Mouse (Mus musculus) brain, embryonic 18.5 days (tissue): ENCODE measurements around the gene Mef2b.

Experiments
- DNase-seq: peaks from one replicate; pipeline ENCODE4 v3.0.0-alpha.2; 2012; ENCODE audit warnings: low read depth, low spot score

Gene Mef2b

DNA sequence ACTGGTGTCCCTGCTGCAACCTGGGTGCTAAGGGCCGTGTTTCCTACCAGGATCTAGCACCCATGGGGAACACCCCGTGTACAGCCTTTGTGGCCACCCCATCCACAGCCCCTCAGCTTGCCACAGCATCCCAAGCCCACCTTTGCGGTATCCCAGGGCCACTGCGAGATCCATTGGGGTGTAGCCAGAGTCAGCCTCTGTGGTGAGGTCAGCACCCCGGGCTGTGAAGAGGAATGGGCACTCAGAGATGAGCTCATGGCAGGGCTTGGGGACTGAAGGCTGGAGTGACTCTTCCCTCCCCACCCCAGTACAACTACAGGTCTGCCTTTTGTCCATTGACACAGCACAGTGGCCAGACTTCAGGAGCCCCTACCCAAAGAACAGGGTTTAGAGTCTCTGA is 5.4 kb upstream of the Mef2b start:
- no peak for DNase-seq

DNA sequence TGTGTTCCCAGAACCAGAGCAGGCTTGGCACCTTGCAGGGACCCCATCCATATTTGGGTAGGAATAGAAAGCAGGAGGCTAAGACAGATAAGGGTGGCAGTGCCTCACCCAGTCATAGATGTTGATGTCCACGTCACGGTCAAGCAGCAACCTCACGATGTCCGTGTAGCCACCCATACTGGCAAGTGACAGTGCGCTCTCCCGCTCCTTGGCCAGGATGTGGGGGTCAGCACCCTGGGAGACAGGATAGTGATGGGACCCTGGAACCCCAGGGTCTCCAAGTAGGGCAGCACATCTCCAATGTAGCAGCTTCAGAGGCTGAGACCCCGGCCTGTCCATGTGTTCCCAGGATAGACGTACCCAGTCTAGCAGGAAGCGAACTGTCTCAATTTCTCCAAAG is 4.6 kb upstream of the Mef2b start:
- no peak for DNase-seq

DNA sequence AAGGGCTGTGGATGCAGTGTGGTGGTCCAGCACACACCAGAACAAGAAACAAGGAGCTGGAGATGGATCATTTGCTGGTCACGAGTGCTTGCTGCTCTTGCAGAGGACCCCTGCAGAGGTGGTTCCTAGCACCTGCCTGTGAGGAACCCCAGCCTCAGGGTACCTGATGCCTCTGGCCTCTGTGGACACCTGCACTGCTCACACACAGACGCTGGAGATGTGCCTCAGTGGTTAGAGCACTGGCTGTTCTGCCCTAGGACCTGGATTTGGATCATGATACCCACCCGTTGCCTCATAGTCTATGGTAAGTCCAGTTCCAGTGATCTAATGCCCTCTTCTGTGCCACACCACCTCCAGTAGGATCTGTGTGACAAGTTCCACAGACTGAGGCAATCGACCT is 2.9 kb upstream of the Mef2b start:
- DNase-seq = no peak

- DNase-seq = no peak
Observed at GRCm38 (mm10) chr8:70137890-70138289, 1.6 kb upstream of the Mef2b start.

DNA sequence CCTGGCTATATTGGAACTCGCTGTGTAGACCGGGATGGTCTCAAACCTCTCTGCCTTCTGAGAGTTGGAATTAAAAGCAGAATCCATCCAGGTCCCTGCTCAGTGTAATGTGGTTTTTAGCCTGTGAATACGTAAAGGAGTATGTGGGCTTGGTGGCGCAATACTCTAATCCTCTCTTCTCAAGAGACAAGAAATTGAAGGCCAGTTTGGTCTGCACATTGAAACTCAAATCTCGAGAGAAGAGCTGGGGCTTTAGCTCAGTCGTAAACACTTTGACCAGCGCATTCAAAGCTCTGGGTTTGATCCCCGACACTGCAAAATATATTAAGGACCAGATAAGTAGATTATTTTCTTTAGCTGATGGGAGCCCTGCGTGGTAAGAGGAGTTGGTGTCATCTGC is 470 bp downstream of the Mef2b start:
- no peak for DNase-seq

DNA sequence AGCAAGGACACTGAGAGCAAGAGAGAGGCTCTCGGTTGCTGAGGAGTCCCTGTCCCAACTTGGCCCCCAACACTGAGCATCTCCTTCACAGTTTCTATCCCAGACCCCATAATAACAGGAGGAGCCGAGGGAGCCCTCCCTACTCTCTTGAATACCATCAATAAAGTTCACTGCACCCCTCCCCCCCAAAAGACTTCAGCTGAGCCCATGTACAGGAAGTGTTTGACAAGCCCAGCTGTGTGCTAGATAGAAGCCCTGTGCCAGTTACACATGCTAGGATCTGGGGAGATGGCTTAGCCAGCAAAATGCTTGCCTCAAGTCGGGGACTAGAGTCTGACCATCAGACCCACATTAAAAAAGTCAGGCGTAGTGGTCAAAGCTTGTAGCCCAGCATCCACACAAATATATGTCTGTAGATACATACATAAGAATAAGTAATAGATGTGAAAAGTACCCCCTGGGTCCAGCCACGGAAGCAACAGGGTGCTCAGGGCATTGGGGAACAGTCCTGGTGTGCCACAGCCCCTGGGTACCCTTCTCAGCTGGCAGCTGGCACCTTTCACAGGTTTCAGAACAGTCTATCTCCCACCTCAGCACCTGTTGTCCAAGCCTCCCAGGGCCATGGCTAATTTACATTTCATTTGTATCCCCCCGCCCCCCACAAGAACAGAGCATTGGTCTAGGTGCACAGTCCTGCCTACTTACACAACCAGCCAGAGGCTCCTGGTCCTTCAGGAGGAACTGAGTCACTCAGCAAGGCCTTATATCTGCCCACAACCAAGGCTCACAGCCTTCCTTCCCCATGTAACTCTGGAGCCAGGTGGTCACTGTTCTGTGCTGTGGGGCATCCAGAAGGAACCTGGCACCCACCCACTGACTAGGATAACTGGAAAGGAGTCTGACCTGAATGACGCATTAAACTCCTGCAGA is 8.4 kb downstream of the Mef2b start:
- no peak for DNase-seq

GRCm38 (mm10) chr8:70150158-70150557 is 10.6 kb downstream of the Mef2b start:
- no peak for DNase-seq

- no peak for DNase-seq
Observed at GRCm38 (mm10) chr8:70152537-70153257, 13.2 kb downstream of the Mef2b start.

- DNase-seq = no peak
Observed at GRCm38 (mm10) chr8:70157240-70157800, 17.8 kb downstream of the Mef2b start.

- peak; percentile 50 for DNase-seq
Observed at GRCm38 (mm10) chr8:70158069-70158853, 18.8 kb downstream of the Mef2b start.

DNA sequence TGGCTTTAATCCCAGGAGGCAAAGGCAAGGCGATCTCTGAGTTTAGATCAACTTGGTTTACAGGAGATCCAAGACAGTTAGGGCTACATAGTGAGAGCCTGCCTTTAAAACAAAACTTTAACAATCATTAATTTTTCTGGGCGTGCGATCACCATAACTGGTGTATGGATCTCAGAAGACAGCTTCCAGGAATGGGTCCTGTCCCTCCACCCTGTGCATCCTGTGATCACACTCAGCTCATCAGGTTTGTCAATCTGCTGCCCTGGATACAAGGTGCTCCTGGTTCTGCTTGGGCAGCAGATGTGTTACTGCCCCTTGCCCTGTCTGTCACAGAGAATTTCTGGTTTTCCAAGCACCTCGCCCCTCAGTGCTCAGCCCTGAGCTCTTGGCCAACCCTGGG is 19.7 kb downstream of the Mef2b start:
- no peak for DNase-seq

GRCm38 (mm10) chr8:70160015-70160414 is 20.5 kb downstream of the Mef2b start:
- DNase-seq = no peak

DNA sequence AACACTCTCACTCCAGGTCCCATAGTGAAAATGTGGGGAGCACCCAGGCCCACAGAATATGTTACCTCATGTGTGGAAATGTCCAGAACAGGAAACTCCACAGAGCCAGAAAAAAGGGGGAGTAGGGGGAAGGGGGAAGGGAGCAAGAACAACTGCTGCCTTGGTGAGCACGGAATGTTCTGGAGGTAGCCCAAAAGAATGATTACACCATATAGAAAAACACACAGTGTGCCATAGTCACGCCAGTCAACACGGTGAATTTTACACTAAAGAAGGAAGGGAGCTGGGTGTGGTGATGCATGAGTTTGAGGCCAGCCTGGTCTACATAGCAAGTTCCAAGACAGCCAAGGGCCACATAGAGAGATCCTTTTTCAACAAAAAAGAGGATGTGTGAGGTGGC is 23.8 kb downstream of the Mef2b start:
- no peak for DNase-seq

DNA sequence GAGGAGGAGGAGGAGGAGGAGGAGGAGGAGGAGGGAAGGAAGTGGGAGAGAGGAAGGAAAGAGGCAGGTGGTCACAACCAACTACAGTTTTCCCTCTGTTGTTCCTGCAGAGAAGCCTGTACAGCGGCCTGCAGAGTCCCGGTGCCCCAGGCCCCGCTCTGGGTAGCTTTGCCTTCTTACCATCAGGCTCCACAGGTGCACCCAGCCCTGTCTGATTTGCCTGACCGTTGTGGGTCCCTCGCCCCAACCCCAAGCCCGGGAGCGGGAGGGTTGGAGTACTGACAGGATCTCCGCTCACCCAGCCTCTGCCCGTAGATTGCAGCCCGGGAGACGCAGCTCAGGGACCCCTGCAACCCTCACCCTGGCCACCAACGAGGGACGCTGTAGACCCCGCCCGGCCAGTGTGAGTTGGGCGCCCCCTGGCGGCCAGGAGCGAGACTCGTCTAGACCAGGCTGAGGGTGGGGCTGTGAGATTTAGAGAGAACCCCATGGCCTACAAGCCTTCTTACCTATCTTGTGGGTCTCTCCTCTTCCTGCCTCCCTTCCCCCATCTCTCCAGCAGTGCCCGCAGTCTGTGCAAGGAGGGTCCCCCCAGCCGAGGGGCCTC is 27.1 kb downstream of the Mef2b start:
- DNase-seq = peak; percentile 4

DNA sequence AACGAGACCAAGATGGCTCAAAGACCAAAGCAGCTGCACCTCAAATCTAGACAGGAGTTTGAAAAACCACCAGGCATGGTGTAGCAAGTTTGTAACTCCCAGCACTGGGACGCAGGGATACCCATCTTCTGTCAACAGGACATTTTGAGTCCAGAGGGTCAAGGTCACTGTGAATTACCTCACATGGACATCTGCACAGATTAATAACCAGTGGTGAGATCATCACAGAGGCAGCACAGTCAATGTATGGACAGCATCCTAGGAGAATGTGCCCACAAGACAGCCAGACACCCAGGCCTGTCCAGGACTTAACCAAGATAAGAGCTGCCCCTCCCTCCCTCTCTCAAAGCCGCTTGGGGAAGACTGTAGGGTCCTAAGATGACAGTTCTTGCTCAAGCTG is 30.6 kb downstream of the Mef2b start:
- no peak for DNase-seq

DNA sequence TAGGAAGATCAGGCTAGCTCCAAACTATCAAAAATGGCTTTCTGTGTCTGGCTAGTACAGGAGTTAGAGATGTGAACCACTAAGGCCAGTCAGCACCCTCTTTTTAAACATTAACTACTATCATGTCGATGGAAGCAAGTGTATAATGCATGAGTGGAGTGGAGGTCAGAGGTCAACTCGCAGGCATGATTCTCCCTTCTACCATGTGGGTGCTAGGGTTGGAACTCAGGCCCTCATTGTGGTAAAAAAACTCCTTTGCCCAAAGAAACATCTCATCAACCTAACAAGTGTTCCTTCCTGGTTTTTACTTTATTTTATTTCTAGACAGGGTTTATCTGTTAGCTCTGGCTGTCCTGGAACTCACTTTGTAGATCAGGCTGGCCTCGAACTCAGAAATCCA is 31.2 kb downstream of the Mef2b start:
- no peak for DNase-seq

DNA sequence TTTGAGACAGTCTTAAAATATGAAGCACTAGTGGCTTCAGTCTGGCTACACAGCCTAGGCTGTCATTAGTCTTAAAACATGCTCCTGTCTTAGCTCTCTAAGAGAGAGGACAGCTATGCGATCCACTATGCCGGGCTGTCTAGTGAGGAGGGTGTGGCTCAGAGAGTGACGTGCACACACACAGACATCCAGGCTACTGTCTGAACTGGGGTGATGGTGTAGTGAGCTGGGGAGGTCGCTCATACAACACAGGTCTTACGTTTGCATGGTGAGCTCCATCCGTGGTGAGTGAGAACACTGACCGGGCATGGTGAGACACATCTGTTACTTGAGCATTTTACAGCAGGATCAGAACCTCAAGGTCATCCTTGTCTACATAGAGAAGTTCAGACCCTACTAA is 31.7 kb downstream of the Mef2b start:
- DNase-seq = no peak

DNA sequence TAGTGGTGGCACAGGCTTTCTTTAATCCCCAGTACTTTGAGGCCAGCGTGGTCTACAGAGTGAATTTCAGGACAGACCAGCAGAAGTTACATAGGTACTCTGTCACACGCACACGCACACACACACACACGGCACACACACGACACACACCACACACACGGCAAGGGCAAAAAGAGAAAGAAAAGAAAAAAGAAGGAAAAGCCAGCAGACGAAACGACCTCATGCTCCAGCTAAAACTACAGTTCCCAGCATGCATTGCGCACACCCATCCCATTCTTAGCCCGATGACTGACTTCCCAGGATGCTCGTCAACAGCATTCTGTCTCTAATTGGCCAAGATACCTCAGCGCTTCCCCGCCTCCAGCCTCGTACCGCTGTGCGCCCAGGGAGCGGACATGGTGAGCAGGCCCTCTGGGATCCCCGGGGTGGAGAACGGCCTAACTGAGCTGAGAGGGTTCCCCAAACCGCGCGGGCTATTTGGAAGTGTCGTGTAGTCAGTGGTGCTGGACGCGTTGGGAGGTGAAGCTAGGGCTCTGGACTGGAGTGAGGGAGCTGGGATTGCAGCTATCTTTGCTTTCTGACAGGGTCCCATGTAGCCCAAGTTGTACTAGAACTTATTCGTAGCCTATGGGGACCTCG is 32.7 kb downstream of the Mef2b start, which contains the start of gene Tmem161a:
Gene Tmem161a, plus strand, starts transcription at position 314 of the 639 bp plus-strand sequence.
- peak; percentile 89 for DNase-seq

- DNase-seq = no peak
Observed at GRCm38 (mm10) chr8:70173320-70173719, 33.8 kb downstream of the Mef2b start.

DNA sequence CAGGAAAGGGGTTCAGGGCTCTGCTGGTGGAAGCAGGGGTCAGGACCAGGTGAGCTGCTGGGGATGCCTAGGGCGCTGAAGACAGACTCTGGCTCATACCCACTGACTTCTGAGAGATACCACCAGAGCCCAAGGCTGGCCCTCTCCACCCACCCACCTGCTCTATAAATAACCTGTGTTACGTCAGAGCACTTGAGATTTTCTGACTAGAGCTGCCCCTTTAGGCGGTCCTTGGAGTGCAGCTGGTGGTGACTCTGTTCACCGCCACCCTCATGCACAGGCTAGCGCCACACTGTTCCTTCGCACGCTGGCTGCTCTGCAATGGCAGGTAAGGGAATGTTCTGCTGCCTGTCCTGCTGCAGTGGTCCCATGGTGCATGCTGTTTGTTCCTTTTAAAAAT is 34.6 kb downstream of the Mef2b start:
- DNase-seq = no peak

DNA sequence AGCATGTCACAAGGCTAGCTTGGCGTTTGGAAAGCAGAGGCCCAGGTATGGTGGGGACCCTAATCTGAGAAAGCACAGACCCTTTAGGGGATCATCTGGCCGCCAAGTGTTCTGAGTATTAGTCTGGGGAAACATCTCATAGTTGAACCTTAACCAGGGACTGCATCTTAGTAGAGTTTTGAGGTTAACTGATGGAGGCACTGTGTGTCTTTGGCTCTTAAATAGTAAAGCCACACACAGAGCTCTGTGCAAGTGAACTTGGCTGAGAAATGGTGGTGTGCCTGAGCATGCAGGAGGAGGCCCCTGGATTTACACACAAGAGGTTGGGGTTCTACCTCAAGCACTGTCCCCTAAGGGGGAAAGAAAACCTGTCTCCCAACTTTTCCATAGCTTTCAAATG is 38.7 kb downstream of the Mef2b start:
- no peak for DNase-seq
